Mouse (Mus musculus) heart, postnatal 0 days (tissue): ENCODE measurements at regions not wholly inside any gene's neighbourhood (a gene's known extent, or its start where the extent isn't known, plus 50 kb on each side); places are given as distances from the start of the nearest gene placed in this dataset.

Source experiments
- ATAC-seq: fragments of 200-750 bp; cut with Nextera tagmentation; 2 replicates; pipeline ENCODE4 v1.8.0; 2017; ENCODE audit warnings: low read depth, moderate number of reproducible peaks, moderate library complexity; ENCODE audit not compliant: insufficient read depth
- DNase-seq: peaks from one replicate; pipeline ENCODE4 v3.0.0-alpha.2; 2016; ENCODE audit warnings: low spot score
- H3K27ac ChIP-seq: fragments of 300-500 bp; sonication (generic); 2 replicates; pipeline ENCODE4 v1.5.1; 2014; ENCODE audit warnings: low read depth, mild to moderate bottlenecking
- H3K27me3 ChIP-seq: fragments of 300-500 bp; sonication (generic); 2 replicates; pipeline ENCODE4 v1.6.1; 2014; ENCODE audit warnings: low read length, mixed read lengths; ENCODE audit not compliant: control insufficient read depth, insufficient read depth
- H3K36me3 ChIP-seq: fragments of 300-500 bp; sonication (generic); replicated peaks from 2 replicates; pipeline ENCODE4 v1.6.1; 2014; ENCODE audit warnings: low read length, mixed read lengths; ENCODE audit not compliant: control insufficient read depth, insufficient read depth
- H3K4me1 ChIP-seq: fragments of 300-500 bp; sonication (generic); 2 replicates; pipeline ENCODE4 v1.6.1; 2014; ENCODE audit warnings: antibody characterized with exemption; ENCODE audit not compliant: control insufficient read depth, insufficient read depth
- H3K4me2 ChIP-seq: fragments of 300-500 bp; sonication (generic); 2 replicates; pipeline ENCODE4 v1.6.1; 2014; ENCODE audit warnings: low read depth, mild to moderate bottlenecking, low read length, moderate library complexity
- H3K4me3 ChIP-seq: fragments of 300-500 bp; sonication (generic); 2 replicates; pipeline ENCODE4 v1.5.1; 2014; ENCODE audit warnings: low read depth, low read length
- H3K9ac ChIP-seq: fragments of 300-500 bp; sonication (generic); replicated peaks from 2 replicates; pipeline ENCODE4 v1.6.1; 2014; ENCODE audit warnings: low read depth, low read length, mixed read lengths
- H3K9me3 ChIP-seq: fragments of 300-500 bp; sonication (generic); replicated peaks from 2 replicates; pipeline ENCODE4 v1.6.1; 2016; ENCODE audit warnings: low read length; ENCODE audit not compliant: control insufficient read depth
- CTCF ChIP-seq: IDR thresholded peaks from 2 replicates; pipeline ENCODE4 v1.5.1; 2016; ENCODE audit warnings: antibody characterized with exemption, control low read depth, low read depth
- EP300 ChIP-seq: IDR thresholded peaks from 2 replicates; pipeline ENCODE4 v1.6.1; 2016; ENCODE audit warnings: antibody characterized with exemption, low read depth
- WGBS: fragments of 180-500 bp; shearing (Covaris S2); extraction: QIAGEN DNeasy Blood & Tissue Kit; methylation state at CpG from one replicate; pipeline ENCODE4 v1.1.7; 2014; 5-methylcytosine and 5-hydroxymethylcytosine counted together

DNA sequence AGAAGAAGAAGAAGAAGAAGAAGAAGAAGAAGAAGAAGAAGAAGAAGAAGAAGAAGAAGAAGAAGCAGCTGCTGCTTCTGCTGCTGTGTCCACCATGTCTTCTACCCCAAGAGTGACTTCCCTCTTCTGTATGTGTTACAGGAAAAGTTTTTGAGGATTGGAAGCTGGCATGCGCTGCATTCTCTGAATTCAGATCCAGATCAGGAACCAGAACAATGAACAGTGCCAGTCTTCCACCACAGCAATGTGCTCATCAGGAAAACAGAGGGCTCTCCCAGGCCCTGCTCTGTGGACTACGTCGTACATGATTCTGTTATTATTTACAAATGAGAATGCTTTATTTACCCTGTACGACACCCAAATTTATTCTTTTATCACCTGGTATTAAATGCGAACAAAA is 181.8 kb upstream of the Otx2 start:
- peaks cover 15% of the 10 kb centered on the region for H3K27me3 ChIP-seq
- no peak for ATAC-seq
- no peak overlapping the region for H3K27ac ChIP-seq
- H3K9me3 ChIP-seq, result no peaks in the 10 kb centered on the region
- no peak for DNase-seq
- H3K4me1 ChIP-seq, result no peaks in the 10 kb centered on the region
- 81% methylated on average over 5 of the region's 5 CpGs for WGBS
- H3K4me3 ChIP-seq, result no peak overlapping the region
- H3K9ac ChIP-seq, result no peak overlapping the region
- H3K4me2 ChIP-seq, result no peak overlapping the region
- no peaks in the 10 kb centered on the region for H3K36me3 ChIP-seq
- TF ChIP-seq EP300 (no peak), CTCF (no peak)

DNA sequence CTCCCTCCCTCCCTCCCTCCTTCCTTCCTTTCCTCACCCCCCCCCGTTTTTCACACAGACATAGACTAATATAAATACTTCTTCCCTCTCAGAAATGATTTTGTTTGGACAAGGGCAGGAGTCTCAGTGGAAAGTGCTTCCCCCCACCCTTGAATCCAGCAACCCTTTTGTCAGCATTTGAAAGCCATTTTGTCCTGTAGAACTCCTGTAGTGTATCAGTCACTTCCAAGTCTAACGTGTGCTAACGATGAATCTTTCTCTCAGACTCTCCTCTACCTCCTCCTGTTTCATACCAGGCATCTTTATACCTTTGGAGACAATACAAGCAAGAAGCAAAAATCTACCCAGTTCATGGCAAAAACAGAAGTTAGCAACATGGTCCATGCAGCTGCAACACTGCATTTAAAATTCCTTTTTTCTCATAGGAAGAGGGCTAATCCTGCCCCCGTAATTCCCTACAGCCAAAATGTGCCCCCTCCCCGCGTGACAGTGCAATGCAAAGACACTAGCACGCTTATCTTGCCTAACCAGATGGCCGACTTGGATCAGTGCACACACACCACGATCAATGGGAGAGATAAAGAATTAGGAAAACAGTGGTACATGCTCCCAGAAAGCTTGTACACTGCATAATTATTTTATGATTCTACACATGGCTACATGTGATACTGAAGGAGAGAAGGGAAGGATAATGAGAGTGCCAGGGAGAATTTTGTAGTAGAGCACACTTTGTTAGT is 180.7 kb upstream of the Otx2 start:
- Histone ChIP-seq H3K4me2 (no peak overlapping the region), H3K36me3 (no peaks in the 10 kb centered on the region), H3K4me3 (no peak overlapping the region), H3K4me1 (no peaks in the 10 kb centered on the region), H3K9ac (no peak overlapping the region), H3K27ac (no peak overlapping the region), H3K27me3 (peaks cover 15% of the 10 kb centered on the region), H3K9me3 (no peaks in the 10 kb centered on the region)
- 39% methylated on average over 9 of the region's 9 CpGs for WGBS
- no peak for TF ChIP-seq CTCF
- no peak for TF ChIP-seq EP300
- DNase-seq, result no peak
- ATAC-seq, result no peak

DNA sequence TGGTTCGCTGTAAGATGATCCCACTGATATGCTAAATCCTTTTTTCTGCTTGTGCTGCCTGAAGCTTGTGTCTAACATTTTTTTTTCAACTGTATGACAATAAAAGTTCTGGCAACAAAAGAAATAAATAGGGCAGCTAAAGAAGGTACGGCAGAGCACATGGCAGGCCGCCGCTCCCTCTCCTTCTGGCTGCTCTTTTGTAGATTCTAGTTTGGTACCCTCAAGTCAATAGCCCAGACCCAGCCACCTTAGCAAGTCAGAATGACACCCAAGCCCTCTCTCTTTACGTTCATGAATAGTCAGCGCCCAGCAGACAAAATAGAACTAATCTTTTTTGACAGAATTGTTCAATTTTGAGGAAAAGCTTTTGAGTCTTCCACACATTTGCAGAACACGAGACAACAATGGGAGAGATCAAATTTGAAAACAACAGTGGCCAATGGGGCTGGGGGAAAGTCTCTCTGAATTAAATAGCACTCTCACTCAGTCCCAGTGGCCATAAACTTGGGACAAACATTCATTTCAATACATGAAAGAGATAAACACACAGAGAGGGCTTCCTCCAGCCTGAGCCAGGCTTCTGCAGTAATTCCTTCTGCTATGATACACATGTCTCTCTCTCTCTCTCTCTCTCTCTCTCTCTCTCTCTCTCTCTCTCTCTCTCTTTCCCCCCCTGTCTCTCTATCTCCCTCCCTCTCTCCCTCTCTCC is 180.0 kb upstream of the Otx2 start:
- DNase-seq (no peak), ATAC-seq (no peak)
- Histone ChIP-seq H3K27ac (no peak overlapping the region), H3K4me3 (no peak overlapping the region), H3K9ac (no peak overlapping the region), H3K4me1 (no peaks in the 10 kb centered on the region), H3K36me3 (no peaks in the 10 kb centered on the region), H3K9me3 (no peaks in the 10 kb centered on the region), H3K27me3 (peaks cover 15% of the 10 kb centered on the region), H3K4me2 (no peak overlapping the region)
- WGBS, result 64% methylated on average over 7 of the region's 7 CpGs
- TF ChIP-seq EP300, result no peak
- TF ChIP-seq CTCF, result no peak

DNA sequence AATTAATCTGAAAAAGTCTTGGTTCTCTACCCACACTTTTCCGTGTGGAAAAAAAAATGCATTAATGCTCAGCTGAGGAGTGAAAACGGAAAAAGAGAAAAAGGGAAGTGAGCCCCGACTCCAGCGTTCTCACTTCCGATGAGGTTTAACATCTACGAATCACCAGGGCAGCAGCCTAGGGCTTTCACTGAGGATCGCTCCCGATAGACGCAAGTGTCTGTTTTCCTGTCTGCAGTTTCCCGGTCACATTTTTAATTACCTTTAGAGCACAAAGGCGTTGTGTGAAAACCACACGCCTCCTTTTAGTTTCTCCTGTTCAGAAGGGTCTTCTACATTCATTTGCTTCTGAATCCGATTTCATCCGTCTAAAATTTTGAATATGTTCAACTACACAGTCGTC is 179.2 kb upstream of the Otx2 start:
- H3K27ac ChIP-seq, result no peak overlapping the region
- no peak overlapping the region for H3K9ac ChIP-seq
- peak overlapping the region; percentile 16 for H3K4me2 ChIP-seq
- 0 out of 2 replicates have a peak overlapping the region, but pooled peaks have one; percentile 1 for H3K4me3 ChIP-seq
- no peak for ATAC-seq
- H3K4me1 ChIP-seq, result no peaks in the 10 kb centered on the region
- 9% methylated on average over 15 of the region's 15 CpGs for WGBS
- H3K27me3 ChIP-seq, result peaks cover 15% of the 10 kb centered on the region
- DNase-seq, result no peak
- no peak for TF ChIP-seq CTCF
- TF ChIP-seq EP300, result no peak
- H3K36me3 ChIP-seq, result no peaks in the 10 kb centered on the region
- H3K9me3 ChIP-seq, result no peaks in the 10 kb centered on the region

DNA sequence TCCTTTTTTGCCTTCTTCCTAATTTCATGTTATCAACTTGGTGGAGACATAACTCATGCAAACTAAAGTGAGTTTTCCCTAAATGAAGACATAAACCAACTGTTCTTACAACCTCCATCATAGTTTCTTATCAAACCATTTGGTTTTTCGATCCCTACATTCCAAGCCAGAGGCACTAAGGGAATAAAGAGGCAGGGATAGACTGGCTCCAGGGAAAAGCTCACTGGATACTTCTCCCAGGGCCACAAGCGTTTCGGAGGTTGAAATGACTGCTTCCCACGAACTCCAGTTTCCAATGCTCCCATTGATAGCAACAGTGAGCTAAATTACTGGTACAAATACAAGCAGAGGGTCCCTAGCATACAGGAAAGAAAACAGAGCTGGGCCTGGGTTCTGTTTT is 178.4 kb upstream of the Otx2 start:
- Histone ChIP-seq H3K27ac (no peak overlapping the region), H3K4me2 (no peak overlapping the region), H3K27me3 (peaks cover 15% of the 10 kb centered on the region), H3K4me1 (no peaks in the 10 kb centered on the region), H3K9ac (no peak overlapping the region), H3K9me3 (no peaks in the 10 kb centered on the region), H3K36me3 (no peaks in the 10 kb centered on the region), H3K4me3 (no peak overlapping the region)
- TF ChIP-seq CTCF, result no peak
- TF ChIP-seq EP300, result no peak
- WGBS, result 48% methylated on average over 4 of the region's 4 CpGs
- ATAC-seq, result no peak
- DNase-seq, result no peak

DNA sequence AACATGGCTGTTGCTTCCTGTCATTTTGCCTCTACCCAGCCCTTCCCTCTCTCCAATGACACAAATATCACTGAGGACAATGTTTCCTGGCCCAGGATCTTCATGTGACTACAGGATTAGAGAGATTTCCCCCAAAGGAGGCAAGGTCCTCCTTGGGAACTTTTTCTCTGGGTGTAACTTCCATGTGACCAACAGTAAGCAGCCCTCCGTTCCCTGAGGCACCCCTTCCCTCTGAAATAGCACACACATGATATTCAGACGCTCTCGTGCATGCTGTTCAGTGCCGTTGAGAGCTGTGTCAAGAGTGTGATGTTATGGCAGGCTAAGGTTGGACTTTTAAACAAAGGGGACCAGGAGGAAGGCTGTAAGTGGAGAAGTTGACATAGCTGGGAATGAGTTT is 169.2 kb upstream of the Otx2 start:
- Histone ChIP-seq H3K27me3 (no peaks in the 10 kb centered on the region), H3K9ac (no peak overlapping the region), H3K27ac (no peak overlapping the region), H3K9me3 (no peaks in the 10 kb centered on the region), H3K36me3 (no peaks in the 10 kb centered on the region), H3K4me3 (no peak overlapping the region), H3K4me2 (no peak overlapping the region), H3K4me1 (no peaks in the 10 kb centered on the region)
- TF ChIP-seq EP300, result no peak
- TF ChIP-seq CTCF, result no peak
- DNase-seq, result no peak
- WGBS, result 61% methylated on average over 4 of the region's 4 CpGs
- no peak for ATAC-seq
